Mouse (Mus musculus): ENCODE results near the gene Mctp2.

The Mctp2 gene

DNA sequence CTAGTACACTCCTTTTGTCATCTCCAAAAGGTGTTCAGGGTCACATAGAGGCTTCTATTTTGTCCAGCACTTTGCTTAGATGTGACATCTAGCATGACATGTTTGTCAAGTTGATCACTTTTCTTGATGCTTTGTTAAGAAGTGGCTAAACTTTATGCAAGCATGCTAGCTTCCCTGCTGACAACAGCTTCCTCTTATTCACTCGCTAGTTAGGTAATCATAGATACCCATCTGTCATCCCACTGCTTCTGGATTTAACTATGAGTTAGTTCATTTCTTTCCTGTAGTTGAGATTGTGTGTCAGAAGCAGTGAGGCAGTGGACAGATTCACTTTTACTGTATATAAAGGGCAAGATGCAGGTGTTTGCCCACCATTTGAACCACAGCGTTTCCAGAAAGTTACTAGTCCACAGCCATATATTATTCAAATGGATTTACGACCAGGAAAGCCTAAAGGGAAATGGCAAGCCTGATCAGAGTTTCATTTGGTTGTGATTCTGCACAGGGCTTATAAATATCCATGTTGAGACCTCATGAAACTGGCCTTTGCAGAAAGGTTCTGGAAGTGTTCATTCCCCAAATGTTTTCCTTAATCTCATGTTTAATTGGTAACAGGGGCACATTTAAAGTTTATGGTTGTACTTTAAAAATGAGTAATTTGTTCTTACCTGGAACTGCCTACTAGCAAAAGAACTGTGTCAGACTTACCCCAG, 216.8 kb downstream of the Mctp2 start:
- no peak for DNase-seq (ENCODE audit: low spot score in 2 of 2)

DNA sequence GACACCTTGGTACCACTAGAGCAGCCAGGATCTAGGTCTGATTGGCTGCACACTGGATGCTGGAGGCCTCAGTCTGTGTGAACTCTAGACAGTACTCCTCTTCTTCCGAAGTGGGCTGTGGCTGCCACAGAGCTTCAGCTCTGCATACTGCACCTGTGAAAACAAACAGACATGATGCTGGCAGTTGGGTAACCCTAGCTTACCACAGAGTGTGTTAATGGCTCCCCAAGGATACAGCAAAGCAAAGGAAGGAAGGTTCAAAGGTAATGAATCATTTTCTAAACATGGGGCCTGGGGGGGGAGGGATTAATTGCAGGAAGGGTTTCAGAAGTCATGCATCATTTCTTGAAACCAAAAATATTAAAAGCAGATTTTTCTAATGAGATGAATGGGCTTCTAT, 225.7 kb downstream of the Mctp2 start:
- no peak for DNase-seq (ENCODE audit: low spot score in 2 of 2)

DNA sequence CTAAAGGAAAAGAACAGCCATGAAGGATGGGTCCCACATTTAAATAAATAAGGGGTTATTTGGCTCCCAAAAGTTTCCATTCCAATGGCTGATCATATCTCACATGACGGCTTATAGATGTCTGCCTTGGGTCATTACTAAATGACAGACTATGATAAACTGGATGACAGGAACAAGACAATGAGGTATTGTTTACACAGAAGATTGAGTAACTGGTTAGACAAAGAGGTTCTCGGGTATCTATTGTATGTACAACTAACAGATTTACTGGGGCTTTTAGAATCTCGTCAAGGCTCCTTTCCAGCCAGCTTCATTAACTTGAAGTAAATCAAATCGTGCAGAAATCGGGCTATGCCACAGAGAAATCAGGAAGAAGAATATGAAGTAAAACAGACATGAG, 227.5 kb downstream of the Mctp2 start:
- no peak for DNase-seq (ENCODE audit: low spot score in 2 of 2)

DNA sequence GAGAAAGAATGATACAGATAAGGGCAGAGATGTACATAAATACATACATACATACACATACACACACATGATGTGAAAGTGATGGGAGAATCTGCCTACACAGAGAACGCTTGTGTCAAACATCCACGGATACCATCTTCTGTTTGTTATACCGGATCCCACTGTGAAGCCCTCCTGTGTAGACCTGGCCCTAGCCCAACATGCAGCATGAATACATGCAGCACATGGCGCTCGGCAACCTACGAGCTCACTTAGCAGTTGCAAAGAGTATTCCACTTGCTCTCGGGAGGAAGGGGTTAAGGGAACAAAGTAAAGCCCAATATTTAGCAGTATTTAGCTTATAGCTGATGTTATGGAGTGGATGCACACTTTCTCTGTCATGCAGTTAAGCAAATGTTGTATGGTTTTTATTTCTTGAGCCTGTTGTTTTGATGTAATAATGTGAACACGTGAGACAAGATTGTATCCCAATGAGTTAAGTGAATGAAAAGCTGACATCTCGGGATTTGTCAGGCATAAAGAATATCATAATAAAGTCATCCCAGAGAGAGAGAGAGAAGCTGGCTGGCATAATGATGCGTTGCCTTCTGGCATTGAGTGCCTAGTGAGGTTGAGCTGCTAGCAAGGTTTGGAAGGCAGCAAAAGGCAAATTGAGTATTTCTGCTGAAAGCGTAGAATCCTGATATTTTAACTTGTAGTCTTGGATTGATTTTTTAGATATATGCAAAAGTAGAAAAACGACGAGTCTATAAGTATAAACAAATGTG, 234.8 kb downstream of the Mctp2 start:
- DNase-seq (ENCODE audit: low spot score in 2 of 2) = no peak

DNA sequence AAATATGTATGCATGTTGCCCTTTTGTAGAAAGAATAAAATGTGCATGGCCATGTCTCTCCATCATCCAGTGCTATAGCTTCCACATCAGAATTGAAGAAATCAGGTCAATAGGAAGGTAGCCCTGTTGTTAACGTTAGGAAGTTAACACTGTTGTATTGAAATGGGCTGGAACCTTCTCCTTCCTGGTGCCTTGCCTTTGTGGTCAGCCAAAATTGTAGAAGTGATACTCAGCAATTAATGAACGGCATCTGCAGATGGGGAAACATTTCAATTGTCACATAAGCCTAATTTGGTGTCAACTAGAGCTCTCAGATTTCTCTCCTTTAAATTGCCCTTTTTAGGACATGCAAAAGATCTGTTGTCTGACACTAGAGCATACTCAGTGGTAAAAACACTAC, 238.0 kb downstream of the Mctp2 start:
- DNase-seq (ENCODE audit: low spot score in 2 of 2) = no peak

DNA sequence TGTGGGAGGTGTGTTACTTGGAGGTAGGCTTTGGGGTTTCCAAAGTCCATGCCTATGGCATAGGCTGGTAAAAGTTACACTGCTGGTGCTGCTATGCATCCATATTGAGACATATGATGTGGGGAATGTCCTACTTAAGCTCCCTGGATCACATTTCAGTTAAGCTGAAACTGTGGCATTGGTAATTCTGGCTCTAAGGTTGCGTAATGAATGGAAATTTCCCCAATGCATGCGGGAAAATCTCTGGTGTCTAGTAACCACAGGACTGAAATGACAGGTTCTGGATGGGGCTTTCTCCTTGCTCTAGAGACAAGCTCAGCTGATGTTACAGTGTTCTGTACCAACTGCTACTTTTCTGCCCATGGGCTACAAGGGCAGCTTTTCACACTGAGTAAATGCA, 240.1 kb downstream of the Mctp2 start:
- DNase-seq (ENCODE audit: low spot score in 2 of 2) = no peak

DNA sequence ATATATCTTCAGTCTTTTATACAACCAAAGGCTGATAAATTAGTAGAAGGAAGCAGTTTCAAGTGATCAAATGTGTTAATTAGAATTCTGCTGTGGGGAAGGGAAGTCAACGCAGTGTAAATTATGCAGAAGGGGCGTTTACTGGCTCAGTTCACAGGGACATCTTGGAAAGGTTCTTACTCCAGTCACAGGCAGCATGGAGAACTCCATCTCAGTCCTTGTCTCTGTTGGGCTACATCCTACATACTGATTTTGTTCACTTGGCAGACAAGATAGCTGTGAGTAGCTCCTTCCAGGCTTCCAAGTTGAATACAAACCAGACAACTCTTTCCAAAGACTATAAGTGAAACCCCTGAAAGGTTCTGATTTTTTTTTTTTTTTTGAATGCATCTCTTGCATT, 254.6 kb downstream of the Mctp2 start:
- no peak for DNase-seq (ENCODE audit: low spot score in 2 of 2)

DNA sequence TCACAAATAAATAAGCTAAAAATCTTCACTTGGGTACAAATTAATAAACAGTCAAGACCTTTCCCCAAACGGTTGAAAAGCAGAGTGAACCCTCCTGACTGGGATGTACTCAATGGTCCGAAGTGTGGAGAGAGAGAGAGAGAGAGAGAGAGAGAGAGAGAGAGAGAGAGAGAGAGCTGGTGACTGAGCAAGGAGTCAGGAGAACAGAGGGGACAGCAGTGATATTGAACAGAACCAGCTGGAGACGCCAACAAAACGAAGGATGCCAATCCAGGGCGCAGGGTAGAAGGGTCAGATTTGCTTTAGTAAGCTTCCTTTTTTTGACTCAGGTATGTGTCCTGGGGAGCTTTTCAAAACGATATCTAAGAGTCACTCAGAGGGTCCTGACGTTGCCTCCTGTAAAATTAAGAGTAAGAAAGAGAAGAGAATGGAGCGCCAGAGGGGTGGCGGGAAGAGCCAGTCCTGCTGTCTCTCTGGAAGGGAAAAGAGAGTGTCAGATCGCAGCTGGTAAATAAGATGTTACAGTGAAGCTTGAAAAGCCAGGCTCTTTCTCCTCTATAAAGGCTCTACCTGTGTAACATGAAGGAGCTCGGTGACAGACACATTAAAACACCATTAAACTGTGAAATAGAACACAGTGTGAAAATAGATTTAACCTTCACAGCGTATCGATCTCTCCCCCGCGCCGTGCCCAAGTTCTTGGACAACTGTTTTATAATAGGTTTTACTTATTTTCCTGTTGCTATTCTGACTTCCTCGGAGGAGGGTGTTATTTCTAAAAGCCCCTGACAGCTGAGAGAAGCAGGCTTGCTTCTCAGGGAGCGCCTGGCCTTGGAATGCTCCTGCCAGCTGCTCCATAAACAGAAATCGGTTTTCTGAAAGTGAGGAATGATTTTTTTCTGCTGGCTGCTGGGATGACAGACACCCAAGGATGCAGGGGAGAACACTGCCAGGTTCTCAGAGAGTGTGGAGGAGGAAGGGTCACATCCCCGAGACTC, 258.5 kb downstream of the Mctp2 start:
- no peak for DNase-seq (ENCODE audit: low spot score in 2 of 2)
